Mouse (Mus musculus): ENCODE data around the gene Gemin5. TPM values are rescaled to one million over a fixed set of nuclear protein-coding genes. Genes with fewer than 3 reads are reported as not detected.
"Not testable (repeated sequence)": the region's sequence is repeated elsewhere in the genome, so short reads cannot be mapped to it uniquely, and the experiment has no call there.

Gemin5 gene
- total RNA-seq (2015) (3.4 and 7.3 TPM in 2 replicates), total RNA-seq (2017) (7.4 and 7.8 TPM in 2 replicates)

DNA sequence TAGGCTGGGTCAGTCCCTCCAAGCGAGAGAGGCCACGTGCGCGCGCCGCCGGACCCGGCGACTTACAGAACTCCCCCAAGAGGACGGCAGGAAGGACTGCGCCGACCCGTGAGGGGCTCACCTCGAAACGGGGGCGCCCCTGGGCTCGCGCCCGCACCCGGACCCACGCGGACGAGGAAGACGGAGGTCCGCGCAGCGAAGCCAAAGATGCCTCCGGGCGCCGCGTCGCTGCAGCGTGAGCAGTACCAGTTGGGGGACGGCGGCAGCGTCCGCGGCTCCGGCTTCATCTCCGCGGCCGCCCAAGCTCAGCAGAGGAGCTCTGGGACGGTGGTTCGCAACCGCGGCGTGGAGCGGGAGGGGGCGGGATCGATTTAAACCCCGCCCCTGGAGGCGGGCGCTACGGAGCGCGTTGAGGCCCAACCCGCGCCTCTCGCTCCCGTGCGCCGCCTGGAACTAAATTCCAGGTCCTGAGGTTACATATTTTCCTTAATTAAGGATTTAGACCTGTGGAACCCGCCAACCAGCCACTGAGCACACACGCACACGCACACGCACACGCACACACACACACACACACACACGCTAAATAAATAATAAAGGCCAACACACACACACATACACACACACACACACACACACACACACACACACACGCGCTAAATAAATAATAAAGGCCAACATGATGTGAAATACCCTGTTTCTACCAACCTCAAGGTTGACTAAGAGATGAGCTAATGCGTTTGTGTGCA is at the start of gene Gemin5:
Gene Gemin5, minus strand, starts transcription at position 373 of the 749 bp plus-strand sequence.
- ATAC-seq (ENCODE audit: poor library complexity, severe bottlenecking), result peak; percentile 87

DNA sequence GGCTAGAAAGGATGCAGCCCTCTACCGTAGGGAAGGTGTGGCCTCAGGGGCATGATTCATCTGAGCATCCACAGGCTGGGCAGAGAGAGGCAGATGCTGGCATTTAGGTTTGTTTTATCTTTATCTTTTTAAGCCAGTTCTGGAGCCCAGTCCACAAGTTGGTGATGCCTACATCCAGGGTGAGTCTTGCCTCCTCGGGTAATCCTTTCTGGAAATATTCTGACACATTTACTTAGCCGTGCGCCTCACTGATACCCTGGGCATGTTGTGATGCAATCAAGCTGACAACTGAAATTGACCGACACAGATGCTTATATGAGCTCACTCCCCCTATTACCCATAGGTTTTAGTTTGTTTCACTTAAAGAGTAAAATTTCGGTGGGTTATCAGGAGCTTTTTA is 48.5 kb upstream of the Gemin5 start:
- ATAC-seq (ENCODE audit: poor library complexity, severe bottlenecking), result no peak

DNA sequence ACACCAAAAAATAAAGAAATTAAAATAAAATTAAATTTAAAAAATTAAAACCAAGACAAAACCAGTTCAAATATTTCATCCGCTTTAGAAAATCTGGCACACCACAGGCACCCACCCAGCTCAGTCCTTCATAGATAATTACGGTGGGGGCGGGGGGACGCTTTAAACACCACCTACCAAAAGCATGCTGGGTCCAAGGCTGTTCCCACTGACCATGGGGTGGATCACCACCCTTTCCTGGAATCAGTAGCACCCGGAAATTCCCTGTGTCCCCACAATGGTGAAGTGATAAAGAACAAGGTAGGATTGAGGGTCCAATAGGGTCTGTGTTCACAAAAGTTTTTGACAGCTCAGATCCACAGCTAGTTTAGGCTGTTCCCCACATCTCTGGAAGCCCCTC is 47.5 kb upstream of the Gemin5 start:
- ATAC-seq (ENCODE audit: poor library complexity, severe bottlenecking), result no peak

DNA sequence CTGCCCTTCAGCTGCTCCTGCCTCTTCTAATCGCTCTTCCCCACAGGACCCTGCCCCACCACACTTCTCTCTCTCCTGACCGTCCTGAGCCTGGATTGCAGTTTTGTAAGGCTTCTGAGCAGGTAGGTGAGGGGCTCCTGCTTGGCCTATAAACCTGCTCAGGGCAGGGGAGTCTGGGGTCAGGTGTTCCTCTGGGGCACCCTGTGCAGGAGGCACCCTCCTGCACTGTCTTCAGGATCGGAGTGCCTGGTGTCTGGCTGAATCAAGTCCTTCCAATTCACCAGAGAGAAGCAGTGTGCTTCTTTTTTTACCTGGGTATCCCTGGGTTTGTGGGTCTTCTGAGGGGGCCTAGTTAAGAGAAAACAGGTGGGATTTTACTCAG is 46.7 kb upstream of the Gemin5 start:
- not testable (repeated sequence) for ATAC-seq (ENCODE audit: poor library complexity, severe bottlenecking)

DNA sequence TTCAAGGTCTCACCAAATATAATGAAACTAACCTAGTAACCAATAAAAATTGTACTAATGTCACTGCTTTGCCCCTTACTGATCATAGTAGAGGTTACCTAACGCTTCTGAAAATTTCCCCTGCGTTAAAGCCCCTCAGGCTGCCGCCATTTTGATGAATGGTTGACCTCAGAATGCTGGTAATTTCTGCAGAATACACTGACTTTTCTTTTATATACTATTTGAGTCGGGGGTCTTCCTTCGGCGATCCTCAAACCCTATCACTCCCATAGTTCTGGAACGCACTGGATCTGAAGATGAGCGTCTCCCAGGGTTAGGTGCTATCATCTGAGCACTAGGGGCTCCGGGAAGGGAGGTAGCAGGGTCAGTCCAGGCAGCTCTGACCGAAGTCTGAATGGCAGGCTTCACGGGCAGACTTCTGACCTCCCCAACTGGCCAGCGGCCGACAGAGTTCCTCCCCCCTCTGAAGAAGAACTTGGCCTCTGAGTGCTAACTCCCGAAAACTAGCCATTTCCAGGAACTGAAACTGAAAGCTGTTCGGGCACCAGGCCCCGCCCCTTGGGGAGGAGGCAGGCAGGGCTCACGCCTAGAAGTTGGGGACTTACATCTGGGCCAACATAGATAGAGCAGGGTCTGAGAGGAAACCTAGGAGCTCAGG is 46.2 kb upstream of the Gemin5 start:
- ATAC-seq (ENCODE audit: poor library complexity, severe bottlenecking), result peak; percentile 94

DNA sequence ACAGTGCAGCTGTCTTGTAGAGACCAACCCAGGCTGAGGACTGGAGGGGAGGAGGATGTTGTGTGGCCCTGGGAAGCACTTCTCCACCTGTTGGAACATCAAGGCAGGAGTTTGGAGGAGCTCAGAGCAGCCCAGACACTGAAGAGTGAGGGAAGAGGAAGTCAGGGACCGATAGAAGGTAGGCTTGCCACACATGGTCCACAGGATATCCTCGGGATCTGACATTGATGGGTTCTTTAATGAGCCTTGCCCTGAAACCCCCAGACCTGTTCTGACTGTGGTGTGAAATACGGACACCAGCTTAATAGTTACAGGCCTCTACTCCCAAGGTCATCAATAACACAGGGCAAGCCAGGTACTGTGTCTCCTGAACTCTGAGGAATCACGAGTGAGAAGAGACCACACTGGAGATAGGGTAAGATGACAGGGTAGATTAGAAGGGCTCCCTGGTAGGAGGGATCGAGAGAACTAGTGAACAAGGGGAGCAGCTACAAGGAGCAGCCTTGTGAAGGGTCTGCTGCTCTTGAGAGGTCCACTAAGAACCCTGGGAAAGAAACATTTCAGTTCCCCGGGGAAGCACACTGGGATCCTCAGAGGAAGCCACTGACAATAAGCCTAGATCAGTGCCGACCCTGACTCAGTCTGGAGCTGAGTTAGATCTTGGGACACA is 45.5 kb upstream of the Gemin5 start:
- peak; percentile 28 for ATAC-seq (ENCODE audit: poor library complexity, severe bottlenecking)

DNA sequence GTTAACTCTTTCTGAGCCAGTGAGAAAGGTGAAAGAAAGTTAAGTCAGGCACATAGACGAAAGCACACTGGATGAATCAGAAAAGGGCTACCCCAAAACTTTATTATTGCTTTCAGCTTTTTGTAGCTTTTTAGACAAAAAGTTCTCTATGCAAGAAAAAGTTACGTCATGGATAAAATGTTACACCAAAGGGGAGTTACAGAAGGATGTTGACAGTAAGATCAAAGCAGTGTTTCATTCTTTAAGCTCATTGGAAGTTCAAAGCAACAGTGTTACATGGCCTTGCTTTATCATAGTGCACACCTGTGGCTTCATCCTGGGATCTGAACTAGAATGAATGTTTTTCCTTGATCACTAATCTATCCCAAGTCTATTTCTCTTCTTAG is 43.3 kb upstream of the Gemin5 start:
- ATAC-seq (ENCODE audit: poor library complexity, severe bottlenecking), result no peak

DNA sequence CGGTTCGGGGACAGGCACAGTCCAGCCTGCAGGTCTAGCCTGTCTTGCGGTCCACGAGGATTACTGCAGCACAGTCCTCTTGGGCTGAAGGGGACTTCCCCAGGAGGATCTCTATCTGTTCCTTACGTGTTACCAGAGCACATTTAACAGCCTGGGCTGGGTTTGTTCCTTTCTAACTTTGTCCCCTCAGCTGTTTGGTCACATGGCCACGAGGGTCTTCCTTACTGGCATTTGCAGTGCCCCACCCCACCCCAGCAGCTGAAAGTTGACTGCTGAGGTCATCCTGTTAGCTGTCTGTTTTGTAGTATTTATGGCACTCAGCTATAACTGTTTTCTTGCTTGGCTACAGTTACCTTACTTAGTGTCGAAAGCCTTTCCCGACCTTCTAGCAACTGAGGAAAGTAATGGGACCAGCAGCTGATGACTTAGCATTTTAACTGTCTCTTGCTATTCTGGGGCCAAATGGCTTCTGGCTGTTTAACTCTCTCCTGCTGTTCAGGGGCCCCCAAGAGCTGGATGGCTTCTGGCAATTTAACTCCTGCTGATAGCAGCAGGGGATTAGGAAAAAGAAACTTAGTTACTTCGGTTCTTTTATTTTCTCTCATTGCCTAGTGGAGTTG is 42.8 kb upstream of the Gemin5 start:
- ATAC-seq (ENCODE audit: poor library complexity, severe bottlenecking), result 0 out of 2 replicates have a peak, but pooled peaks have one; percentile 33

DNA sequence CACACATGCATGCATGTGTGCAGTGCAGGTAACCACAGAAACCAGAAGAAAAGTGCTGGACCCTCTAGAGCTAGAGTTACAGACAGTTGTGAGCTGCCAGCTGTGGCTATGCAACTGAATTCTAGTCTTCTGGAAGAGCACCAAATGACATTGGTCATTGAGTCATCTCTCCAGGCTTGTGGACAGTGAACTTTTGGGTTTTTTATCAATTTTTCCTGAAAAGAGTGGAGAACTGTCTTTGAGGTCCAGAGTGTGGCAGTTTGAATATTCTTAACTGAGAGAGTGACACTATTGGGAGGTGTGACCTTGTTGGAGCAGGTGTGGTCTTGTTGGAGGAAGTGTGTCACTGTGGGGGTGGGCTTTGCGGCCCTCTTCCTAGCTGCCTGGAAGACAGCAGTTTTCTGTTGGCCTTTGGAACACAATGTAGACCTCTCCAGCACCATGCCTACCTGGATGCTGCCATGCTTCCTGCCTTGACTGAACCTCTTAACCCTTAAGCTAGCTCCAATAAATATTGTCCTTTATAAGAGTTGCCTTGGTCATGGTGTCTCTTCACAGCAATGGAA is 42.1 kb upstream of the Gemin5 start:
- no peak for ATAC-seq (ENCODE audit: poor library complexity, severe bottlenecking)

DNA sequence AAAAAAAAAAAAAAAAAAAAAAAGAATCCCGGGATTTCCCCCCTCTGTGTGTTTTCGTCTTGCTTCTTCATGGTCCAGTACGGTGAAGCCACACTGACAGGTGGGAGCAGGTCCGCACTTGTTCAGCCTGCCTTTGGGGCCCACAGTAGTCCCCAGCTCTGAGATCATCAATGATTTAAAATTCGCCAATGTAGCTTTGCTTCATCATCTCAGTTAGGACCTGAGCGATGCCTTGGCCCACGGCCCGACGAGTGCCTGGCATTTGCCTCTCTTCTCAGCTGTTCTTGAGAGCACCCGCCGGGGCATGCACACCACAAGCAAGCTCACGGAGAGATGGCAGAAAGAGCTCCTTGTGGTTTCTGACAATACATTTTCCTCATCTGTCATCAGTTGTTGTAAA is 32.7 kb upstream of the Gemin5 start:
- no peak for ATAC-seq (ENCODE audit: poor library complexity, severe bottlenecking)

DNA sequence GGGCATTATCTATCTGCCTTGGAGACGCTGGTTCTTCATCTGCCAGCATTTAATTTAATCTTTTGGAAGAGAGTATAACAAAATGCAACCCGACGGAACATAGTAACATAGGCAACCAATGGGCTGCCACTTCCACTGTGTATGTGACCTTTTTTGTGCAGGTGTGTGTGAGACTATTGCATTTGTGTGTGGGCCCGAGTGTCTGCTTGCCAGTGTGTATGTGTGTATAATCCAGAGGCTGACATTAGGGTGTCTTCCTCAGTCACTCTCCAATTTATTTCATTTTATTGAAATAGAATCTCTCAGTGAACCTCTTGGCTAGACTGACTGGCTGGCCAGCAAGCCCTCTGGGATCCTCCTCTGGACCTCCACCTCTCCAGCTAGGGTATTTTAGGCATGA is 31.9 kb upstream of the Gemin5 start:
- ATAC-seq (ENCODE audit: poor library complexity, severe bottlenecking), result no peak

DNA sequence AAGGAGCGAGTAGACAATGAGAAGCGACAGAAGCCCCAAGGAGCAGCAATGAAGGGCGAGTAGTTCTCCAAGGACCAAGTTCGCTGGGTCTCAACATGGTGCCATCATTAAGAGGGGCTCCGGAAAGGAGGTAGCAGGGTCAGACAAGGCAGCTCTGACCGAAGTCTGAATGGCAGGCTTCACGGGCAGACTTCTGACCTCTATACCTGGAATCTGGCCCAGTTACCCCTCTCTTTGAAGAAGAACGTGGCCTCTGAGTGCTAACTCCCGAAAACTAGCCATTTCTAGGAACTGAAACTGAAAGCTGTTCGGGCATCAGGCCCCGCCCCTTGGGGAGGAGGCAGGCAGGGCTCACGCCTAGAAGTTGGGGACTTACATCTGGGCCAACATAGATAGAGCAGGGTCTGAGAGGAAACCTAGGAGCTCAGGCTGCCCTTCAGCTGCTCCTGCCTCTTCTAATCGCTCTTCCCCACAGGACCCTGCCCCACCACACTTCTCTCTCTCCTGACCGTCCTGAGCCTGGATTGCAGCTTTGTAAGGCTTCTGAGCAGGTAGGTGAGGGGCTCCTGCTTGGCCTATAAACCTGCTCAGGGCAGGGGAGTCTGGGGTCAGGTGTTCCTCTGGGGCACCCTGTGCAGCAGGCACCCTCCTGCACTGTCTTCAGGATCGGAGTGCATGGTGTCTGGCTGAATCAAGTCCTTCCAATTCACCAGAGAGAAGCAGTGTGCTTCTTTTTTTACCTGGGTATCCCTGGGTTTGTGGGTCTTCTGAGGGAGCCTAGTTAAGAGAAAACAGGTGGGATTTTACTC is 31.1 kb upstream of the Gemin5 start, which contains the start of the genes Igtp and Irgm2:
Gene Igtp, plus strand, starts transcription at position 328 of the 809 bp plus-strand sequence.
Gene Irgm2, plus strand, starts transcription at position 390 of the 809 bp plus-strand sequence.
- ATAC-seq (ENCODE audit: poor library complexity, severe bottlenecking), result peak; percentile 100

DNA sequence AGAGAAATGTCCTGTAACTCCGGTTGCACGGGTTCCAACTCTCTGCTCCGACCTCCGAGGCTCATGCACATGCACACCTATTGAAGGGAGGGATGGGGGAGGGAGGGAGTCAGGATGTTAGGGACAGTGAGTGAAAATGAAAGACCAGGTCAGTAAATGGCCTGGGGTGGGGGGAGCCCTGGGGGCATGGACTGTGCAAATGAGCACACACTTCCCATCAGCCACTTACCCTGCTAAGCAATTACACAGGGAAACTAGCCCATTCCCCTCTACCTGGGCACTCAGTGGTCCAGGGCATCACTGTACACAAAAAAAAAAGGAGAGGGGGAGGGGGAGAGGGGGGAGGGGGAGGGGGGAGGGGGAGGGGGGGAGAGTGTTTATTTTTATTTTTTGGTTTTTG is 30.3 kb upstream of the Gemin5 start:
- no peak for ATAC-seq (ENCODE audit: poor library complexity, severe bottlenecking)

DNA sequence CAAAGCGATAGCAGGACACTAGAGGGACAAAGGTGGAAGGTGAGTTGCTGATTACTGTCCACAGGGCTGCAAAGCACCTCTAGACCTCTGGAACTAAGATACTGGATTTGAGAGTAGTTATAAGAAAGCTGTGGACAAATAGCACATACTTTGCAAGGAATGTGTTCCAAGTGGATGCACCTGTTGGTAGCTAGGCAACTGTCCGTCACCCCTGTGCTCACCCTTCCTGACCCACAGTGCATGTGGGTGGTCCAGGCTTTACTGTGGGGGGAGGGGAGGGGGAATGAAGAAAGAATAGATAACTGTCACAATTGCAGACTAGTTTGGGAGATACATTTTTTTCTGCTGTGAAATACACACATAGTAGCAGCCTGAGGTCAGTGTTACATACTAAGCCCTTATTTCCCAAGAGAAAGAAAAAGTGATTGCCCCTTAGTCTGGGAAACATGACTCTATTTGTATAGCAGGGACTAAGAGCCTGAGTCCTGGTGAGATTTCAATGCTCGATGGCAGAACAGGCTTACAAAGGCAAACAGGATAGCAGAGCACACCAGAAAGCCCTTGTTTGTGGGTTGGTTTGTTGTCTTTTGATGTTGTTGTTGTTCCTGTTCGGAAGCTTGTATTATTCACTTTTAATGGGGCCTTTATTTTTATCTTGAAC is 25.7 kb upstream of the Gemin5 start:
- no peak for ATAC-seq (ENCODE audit: poor library complexity, severe bottlenecking)

DNA sequence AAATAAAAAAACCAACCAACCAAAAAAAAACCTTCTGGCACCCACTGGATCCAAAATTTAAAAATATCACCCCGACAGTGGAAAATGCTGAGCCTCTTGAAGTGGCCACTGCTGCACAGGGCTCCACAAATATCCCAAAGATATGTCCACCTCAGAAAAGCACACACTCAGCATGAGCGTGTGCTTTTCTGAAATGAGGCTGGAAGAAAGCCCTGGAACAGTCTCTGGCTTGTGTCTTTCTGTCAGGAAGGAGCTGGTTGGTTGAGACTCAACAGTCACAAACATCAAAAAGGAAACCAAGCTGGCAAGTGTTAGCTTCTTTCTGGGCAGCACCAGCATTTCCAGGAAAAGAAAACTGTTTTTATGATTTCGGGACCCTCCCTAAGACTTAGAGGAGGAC is 25.0 kb upstream of the Gemin5 start:
- ATAC-seq (ENCODE audit: poor library complexity, severe bottlenecking), result no peak

DNA sequence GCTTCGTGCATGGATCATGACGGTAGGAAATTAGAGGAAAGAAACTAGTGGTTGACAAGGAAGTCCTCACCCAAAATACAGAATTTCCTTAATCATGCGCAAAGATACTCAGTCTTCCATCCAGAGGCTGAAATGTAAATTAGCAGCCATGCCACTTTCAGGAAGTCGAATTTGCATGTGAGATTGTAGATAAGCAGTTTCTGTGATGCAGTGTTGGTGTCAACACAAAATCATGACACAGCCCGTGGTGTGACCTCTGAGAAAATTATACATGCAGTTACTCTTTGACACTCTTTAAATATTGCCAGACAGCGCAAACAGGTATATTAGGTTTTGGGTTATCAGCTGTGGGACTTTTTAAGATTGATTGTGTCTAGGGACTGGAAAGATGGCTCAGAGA is 21.3 kb upstream of the Gemin5 start:
- no peak for ATAC-seq (ENCODE audit: poor library complexity, severe bottlenecking)

DNA sequence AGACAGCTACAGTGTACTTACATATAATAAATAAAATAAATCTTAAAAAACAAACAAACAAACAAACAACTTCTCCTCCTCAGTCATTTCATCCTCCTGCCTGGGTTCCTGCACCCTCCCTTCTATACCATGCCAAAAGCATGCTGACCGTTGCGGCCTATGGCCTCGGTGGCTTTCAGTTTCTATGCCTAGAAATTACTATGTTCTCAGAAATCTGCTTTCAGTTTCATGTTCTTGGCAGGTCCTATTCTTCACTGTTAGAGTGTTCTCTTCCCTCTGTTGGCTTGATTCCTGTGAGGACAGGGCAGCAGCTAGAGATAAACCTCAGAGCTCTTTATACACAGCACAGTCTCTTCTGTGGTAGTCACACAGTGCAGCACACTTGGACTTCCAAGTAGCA is 15.2 kb upstream of the Gemin5 start:
- ATAC-seq (ENCODE audit: poor library complexity, severe bottlenecking), result peak; percentile 76

DNA sequence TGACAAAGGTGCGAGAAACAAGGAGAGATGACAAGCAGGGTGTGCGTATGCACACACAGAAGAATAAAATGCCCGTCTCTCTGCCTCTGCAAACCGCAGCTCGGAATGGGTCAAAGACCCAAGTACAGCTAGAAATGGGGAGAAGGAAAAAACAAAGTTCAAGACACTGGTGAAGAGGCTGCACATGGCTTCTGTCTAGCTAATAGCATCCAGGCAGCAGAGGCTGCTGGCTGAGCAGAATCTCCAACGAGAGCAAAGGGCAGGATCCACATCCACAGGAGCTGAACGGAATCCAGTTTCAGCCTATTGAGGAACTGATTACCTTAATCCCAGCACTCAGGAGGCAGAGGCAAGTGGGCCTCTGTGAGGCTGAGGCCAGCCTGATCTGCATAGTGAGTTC is 12.4 kb upstream of the Gemin5 start:
- ATAC-seq (ENCODE audit: poor library complexity, severe bottlenecking), result no peak

DNA sequence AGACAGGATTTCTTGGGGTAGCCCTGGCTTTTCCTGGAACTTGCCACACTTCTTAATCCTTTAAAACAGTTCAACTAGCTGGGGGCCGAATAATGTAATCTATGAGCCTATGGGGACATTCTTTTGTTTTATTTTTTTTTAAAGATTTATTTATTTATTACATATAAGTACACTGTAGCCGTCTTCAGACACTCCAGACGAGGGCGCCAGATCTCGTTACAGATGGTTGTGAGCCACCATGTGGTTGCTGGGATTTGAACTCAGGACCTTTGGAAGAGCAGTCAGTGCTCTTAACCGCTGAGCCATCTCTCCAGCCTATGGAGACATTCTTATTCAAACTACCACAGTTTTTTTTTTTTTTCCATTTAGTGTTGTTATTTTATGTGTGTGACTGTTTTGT is 11.6 kb upstream of the Gemin5 start:
- not testable (repeated sequence) for ATAC-seq (ENCODE audit: poor library complexity, severe bottlenecking)

DNA sequence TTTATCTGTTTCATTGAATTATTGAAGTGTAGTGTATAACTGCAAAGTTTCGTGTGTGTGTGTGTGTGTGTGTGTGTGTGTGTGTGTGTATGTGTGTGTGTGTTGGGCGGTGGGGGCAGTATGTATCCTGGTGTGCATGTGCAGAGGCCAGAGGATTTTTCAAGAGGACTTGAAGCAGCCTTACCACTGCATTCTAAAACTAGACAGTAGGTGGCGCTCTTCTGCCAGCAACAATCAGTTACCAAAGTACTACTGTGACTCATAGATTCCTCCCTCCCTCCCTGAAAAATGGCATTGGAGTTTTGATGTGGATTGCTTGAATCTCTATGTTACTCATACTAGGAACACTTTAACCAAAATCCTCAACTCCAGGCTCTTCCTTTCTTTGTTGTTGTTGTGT is 11.2 kb upstream of the Gemin5 start:
- peak; percentile 87 for ATAC-seq (ENCODE audit: poor library complexity, severe bottlenecking)

Measured in megakaryocyte, adult 5-6 weeks (primary cell).